Mouse (Mus musculus): ENCODE results near the gene Bsx. TPM values are rescaled to one million over a fixed set of nuclear protein-coding genes. Genes with fewer than 3 reads are reported as not detected.

Gene Bsx
- polyA plus RNA-seq, 1 experiment = not detected

DNA sequence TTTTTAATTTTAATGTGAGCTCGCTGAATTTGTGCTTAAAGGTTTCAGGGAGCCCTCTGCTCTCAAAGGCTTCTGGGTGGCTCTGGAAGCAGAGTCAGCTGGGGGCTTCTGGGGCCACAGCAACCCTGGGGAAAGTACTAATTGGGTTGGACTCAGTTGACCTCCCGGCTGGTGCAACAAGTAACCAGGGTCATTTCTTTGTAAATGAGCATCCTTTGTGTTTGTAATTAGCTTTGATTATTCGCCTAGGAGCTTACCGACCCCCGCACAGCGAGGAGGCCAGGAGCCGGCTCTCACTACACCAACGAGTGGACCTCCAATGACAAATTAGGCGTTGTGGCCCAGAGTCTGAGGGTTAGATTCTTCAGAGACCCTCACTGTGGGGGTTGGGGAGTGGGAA is 14.7 kb upstream of the Bsx start:
- Histone ChIP-seq H3K4me1 (ENCODE audit: control insufficient read depth, insufficient read depth, low read length) (no peaks in the 10 kb centered on the region), H3K27ac (ENCODE audit: control insufficient read depth, insufficient read depth, low read depth, low read length, poor library complexity) (no peak overlapping the region), H3K4me3 (replicated peaks; ENCODE audit: control insufficient read depth, low read depth, low read length) (no peak overlapping the region)
- 41% methylated on average over 9 of the region's 9 CpGs for WGBS
- TF ChIP-seq CTCF (IDR thresholded peaks at IDR 0.05; ENCODE audit: control insufficient read depth, insufficient read depth, low read length) = no peak
- no peak for TF ChIP-seq POLR2A (IDR thresholded peaks at IDR 0.05; ENCODE audit: borderline replicate concordance, control insufficient read depth, low read depth, low read length)

DNA sequence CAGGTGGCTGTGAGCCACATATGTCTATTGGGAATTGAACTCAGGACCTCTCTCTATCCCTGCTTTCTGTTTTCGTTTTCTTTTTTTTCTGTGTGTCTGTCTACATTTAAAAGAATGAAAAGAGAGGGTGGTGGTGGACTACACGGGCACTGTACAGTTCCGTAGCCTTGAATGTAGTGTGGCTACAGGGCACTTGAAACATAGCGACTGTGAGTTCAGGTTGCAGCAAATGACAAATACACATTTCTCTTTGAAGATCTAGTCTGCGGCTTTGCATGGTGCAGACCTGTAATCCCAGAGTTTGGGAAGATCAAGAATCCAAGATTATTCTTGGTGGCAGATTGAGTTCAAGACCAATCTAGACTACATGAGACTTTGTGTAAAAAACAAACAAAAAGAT is 3.6 kb upstream of the Bsx start:
- no peak for TF ChIP-seq POLR2A (IDR thresholded peaks at IDR 0.05; ENCODE audit: borderline replicate concordance, control insufficient read depth, low read depth, low read length)
- no peak for TF ChIP-seq CTCF (IDR thresholded peaks at IDR 0.05; ENCODE audit: control insufficient read depth, insufficient read depth, low read length)
- Histone ChIP-seq H3K4me1 (ENCODE audit: control insufficient read depth, insufficient read depth, low read length) (no peaks in the 10 kb centered on the region), H3K27ac (ENCODE audit: control insufficient read depth, insufficient read depth, low read depth, low read length, poor library complexity) (no peak overlapping the region), H3K4me3 (replicated peaks; ENCODE audit: control insufficient read depth, low read depth, low read length) (no peak overlapping the region)
- 74% methylated on average over 5 of the region's 5 CpGs for WGBS

DNA sequence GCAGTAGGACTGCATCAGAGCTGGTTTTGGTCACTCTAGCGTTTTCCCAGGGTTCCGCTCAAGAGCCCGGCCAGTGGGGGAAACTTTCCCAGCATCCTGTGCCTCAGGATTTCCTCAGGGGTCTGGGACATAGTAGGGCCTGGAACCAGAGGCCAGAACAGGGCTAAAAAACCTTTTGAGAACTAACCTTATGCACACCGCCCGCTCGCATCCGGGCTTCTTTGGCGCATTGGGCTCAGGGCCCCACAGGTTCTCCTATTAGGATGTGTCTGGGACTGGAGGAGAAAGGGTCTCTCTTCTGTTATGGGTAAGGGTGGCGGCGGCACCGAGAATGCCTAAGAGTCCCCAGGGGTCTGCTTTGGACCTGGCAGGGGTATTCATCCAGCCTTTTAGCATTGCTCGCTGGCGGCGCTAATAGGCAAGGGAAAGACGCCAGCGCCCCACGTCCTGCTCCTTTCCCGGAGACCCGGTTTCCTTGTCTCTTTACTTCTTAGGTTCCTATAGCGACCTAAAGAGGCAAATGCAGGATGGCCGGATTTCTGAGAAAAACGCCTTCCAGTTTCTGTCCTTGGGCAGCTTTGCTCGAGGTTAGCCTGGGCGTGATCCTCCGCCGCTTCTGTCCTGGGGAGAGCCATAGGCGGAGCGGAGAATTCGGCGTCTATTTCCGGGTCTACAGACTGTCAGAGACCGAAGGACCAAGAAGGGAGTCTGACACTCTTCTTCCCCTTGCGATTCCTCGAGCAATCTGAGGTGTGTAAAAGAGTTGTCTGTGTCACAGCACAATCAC is 2.4 kb upstream of the Bsx start:
- Histone ChIP-seq H3K4me3 (replicated peaks; ENCODE audit: control insufficient read depth, low read depth, low read length) (no peak overlapping the region), H3K27ac (ENCODE audit: control insufficient read depth, insufficient read depth, low read depth, low read length, poor library complexity) (no peak overlapping the region), H3K4me1 (ENCODE audit: control insufficient read depth, insufficient read depth, low read length) (no peaks in the 10 kb centered on the region)
- WGBS = 8% methylated on average over 34 of the region's 34 CpGs
- TF ChIP-seq POLR2A (IDR thresholded peaks at IDR 0.05; ENCODE audit: borderline replicate concordance, control insufficient read depth, low read depth, low read length) (no peak), CTCF (IDR thresholded peaks at IDR 0.05; ENCODE audit: control insufficient read depth, insufficient read depth, low read length) (no peak)

DNA sequence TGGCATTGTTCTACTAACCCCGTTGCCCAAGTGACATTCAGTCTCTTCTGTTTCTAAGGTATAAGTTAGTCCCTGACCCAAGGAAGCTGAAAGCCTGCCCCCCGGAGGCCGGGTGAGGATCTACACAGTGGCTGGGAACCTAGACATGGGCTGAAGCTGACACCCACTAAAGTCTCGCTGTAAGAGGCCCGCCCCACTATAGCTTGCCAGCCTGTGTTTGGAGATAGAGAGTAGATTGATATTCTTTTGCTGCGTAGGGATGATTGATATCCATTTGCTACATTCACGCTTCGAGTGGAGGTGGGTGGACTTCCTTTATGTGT is 1.8 kb upstream of the Bsx start:
- 7% methylated on average over 8 of the region's 8 CpGs for WGBS
- Histone ChIP-seq H3K27ac (ENCODE audit: control insufficient read depth, insufficient read depth, low read depth, low read length, poor library complexity) (no peak overlapping the region), H3K4me1 (ENCODE audit: control insufficient read depth, insufficient read depth, low read length) (no peaks in the 10 kb centered on the region), H3K4me3 (replicated peaks; ENCODE audit: control insufficient read depth, low read depth, low read length) (no peak overlapping the region)
- TF ChIP-seq POLR2A (IDR thresholded peaks at IDR 0.05; ENCODE audit: borderline replicate concordance, control insufficient read depth, low read depth, low read length) (no peak), CTCF (IDR thresholded peaks at IDR 0.05; ENCODE audit: control insufficient read depth, insufficient read depth, low read length) (peak; percentile 36; the same call in 1 of the 2 replicates)

DNA sequence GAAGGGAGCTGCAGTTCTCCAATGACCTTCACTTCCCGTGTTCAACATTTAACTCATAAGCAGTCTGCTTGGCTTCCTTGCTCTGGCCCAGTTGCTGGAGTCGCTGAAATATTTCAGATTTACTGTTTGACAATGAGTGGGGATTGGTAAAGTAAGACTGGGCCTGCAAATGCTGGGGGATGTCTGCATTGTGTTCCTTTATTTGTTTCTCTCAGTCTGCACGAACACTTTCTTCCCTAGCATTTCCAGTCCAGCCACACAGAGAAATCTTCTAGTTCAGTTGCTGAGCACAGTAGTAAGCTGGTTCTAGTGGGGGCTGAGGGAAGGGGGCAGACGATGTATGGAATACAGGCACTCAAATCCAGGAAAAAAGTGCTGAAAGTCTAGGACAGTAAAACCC is 1.0 kb downstream of the Bsx start:
- WGBS = 5% methylated on average over 4 of the region's 4 CpGs
- no peak overlapping the region for H3K4me3 ChIP-seq (replicated peaks; ENCODE audit: control insufficient read depth, low read depth, low read length)
- TF ChIP-seq CTCF (IDR thresholded peaks at IDR 0.05; ENCODE audit: control insufficient read depth, insufficient read depth, low read length) = no peak
- TF ChIP-seq POLR2A (IDR thresholded peaks at IDR 0.05; ENCODE audit: borderline replicate concordance, control insufficient read depth, low read depth, low read length) = no peak
- H3K27ac ChIP-seq (ENCODE audit: control insufficient read depth, insufficient read depth, low read depth, low read length, poor library complexity) = no peak overlapping the region
- no peaks in the 10 kb centered on the region for H3K4me1 ChIP-seq (ENCODE audit: control insufficient read depth, insufficient read depth, low read length)

DNA sequence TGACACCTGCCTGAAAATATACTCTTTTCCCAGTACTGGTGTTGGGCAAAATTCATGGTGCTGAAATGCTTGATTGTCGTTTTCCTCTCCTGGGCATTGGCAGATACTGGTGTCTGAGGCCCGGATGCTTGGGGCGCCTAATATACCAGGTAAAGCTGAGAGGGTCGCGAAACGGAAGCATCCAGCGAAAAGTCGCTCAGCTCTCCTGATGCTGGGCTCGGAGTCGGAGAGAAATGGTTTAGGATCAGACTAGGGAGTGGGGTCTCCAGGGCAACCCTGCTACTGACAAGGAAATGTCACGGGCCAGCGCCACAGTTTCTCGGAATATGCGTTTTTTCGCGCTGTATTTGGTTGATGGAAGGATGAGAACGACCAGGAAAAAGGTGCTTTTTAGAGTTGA is 1.5 kb downstream of the Bsx start:
- no peak for TF ChIP-seq CTCF (IDR thresholded peaks at IDR 0.05; ENCODE audit: control insufficient read depth, insufficient read depth, low read length)
- TF ChIP-seq POLR2A (IDR thresholded peaks at IDR 0.05; ENCODE audit: borderline replicate concordance, control insufficient read depth, low read depth, low read length) = no peak
- Histone ChIP-seq H3K4me1 (ENCODE audit: control insufficient read depth, insufficient read depth, low read length) (no peaks in the 10 kb centered on the region), H3K4me3 (replicated peaks; ENCODE audit: control insufficient read depth, low read depth, low read length) (no peak overlapping the region), H3K27ac (ENCODE audit: control insufficient read depth, insufficient read depth, low read depth, low read length, poor library complexity) (no peak overlapping the region)
- 6% methylated on average over 17 of the region's 17 CpGs for WGBS

DNA sequence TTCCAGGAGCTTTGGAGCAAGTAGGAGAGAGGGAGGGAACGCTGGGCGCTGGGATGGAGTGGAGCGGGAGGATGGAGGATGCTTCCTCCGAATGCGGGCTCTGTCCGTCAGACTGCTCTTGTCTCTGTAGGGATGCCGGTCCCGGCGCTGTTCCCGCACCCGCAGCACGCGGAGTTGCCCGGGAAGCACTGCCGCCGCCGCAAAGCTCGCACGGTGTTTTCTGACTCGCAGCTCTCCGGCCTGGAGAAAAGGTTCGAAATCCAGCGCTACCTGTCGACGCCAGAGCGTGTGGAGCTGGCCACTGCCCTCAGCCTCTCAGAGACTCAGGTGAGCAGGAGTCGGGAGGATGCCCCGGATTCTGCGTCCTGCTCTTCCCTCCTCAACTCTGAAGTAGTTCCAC is 2.2 kb downstream of the Bsx start:
- Histone ChIP-seq H3K4me3 (replicated peaks; ENCODE audit: control insufficient read depth, low read depth, low read length) (no peak overlapping the region), H3K27ac (ENCODE audit: control insufficient read depth, insufficient read depth, low read depth, low read length, poor library complexity) (no peak overlapping the region), H3K4me1 (ENCODE audit: control insufficient read depth, insufficient read depth, low read length) (no peaks in the 10 kb centered on the region)
- TF ChIP-seq POLR2A (IDR thresholded peaks at IDR 0.05; ENCODE audit: borderline replicate concordance, control insufficient read depth, low read depth, low read length) = no peak
- no peak for TF ChIP-seq CTCF (IDR thresholded peaks at IDR 0.05; ENCODE audit: control insufficient read depth, insufficient read depth, low read length)
- WGBS = 7% methylated on average over 29 of the region's 29 CpGs

DNA sequence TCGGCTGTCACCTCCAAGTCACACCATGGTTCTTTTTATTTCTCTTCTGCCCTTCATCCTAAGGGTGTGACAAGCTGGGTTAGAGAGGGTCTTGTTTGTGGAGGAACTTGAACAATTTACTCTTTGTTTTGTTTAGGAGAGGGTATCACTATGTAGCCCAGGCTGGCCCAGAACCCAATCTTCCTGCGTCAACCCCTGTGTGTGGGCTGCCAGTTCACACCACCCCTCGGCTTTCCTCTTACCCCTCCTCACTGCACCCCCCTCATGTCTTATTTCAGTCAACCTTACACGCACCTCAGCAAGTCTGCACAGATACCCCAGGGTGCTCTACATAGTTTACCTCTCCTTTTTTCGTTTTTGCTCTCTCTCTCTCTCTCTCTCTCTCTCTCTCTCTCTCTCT is 2.8 kb downstream of the Bsx start:
- Histone ChIP-seq H3K27ac (ENCODE audit: control insufficient read depth, insufficient read depth, low read depth, low read length, poor library complexity) (no peak overlapping the region), H3K4me1 (ENCODE audit: control insufficient read depth, insufficient read depth, low read length) (no peaks in the 10 kb centered on the region), H3K4me3 (replicated peaks; ENCODE audit: control insufficient read depth, low read depth, low read length) (no peak overlapping the region)
- WGBS = 15% methylated on average over 5 of the region's 5 CpGs
- TF ChIP-seq POLR2A (IDR thresholded peaks at IDR 0.05; ENCODE audit: borderline replicate concordance, control insufficient read depth, low read depth, low read length) = no peak
- TF ChIP-seq CTCF (IDR thresholded peaks at IDR 0.05; ENCODE audit: control insufficient read depth, insufficient read depth, low read length) = no peak

All from bone marrow, adult 2 months (tissue).